Mouse (Mus musculus) MEL-GATA-1-ER (cell line): ENCODE data around the gene Cnot3.

ENCODE experiments used
- DNase-seq: peaks from one replicate; pipeline ENCODE4 v3.0.0-alpha.2; 2012; ENCODE audit warnings: low read depth; ENCODE audit errors: extremely low read depth

The Cnot3 gene

DNA sequence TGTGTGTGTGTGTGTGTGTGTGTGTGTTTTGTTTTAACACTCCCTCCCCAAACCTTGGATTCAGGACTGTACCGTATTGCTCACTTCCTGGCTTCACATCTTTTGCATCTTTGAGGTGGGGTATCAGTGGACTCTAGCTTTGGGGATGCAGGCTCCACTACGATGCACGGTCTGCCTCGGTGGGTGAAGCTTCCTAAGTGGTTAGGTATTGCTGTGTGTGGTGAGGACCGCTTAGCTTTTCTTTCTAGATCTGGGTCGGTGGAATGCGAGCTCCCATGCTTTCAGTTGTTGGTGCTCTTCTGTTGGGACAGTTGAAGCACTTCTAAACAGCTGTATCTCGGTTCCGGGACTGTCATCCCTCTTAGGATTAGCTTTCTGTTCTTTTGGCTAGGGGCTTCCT, 1.1 kb downstream of the Cnot3 start:
- DNase-seq: no peak

DNA sequence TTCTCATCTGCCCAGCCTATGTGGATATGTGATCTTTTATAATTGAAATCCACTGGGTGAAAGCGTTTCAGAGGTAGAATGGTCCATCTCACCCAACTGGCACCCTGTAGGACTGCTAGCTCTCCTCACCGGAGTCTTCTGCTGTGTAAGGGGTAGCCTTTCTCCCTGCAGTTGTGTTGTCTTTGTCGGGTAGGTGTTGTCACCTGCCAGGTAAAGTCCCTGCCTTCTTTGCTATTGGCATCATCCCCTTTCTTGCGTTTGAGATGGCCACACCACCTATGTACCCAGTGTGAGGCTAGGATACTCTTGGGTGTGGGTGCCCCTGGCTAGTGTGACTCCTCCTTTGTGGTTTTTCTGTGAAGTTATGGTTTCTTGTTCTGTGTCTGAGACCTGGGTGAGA, 1.6 kb downstream of the Cnot3 start:
- no peak for DNase-seq

DNA sequence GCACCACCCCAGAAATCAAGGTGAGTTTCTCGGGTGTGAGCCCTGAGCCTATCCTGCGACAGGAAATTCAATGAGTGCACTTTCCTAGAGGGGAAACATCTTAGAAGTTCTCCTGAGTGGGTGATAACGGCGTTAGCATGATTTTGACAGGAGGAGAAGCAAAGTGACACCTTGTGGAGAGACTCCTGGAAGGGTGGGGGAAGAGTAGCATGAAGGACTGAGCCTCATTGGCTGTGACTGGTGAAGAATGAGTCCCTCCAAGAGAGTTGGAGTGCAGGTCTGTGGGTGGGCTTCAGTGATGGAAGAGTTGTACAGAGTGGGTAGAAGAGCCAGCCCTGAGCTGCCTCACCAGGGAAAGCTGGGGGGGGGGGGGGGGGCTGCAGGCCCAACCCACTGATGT, 11.9 kb downstream of the Cnot3 start:
- DNase-seq: no peak

DNA sequence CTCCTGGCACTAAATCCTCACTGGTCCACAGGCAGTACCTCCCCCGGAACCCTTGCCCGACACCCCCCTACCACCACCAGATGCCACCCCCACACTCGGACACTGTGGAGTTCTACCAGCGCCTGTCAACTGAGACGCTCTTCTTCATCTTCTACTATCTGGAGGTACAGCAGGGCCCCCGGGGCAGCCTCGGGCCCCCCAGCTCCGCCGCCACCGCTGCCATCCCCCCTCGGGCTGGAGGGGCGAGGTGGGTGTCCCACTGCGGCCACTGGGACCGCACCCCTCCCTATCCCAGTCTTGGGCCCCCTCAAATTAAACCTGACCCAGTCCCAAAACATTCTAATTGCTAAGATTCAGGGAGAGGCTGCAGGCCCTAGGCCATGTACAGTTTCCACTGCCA, 13.5 kb downstream of the Cnot3 start:
- DNase-seq: no peak

DNA sequence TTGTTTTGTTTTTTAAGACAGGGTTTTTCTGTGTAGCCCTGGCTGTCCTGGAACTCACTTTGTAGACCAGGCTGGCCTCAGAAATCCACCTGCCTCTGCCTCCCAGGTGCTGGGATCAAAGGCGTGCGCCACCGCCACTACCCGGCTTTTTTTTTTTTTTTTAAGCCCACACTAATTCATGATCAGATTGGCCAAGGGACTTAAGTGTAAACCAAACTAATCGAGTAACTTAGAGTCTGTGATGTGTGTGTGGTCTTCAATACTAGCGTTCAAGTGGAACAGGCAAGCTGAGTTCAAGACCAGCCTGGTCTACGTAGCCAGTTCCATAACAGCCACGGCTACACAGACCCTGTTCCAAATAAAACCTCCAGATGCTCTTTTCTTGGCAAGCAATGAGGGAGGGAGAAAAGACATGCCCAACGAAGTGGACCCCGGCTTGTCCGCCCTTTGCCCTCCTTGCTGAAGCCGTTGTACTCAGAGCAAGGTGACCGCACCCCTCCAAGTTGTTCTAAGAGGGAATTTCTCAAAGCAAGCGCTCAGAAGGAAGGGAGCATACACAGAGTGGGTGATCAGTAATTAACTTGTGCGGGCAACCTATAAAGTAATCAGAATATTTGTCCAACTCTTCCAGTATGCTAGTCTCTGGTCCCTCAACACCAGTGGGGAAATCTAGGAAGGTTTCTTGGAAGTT, 19.6 kb downstream of the Cnot3 start:
- no peak for DNase-seq

DNA sequence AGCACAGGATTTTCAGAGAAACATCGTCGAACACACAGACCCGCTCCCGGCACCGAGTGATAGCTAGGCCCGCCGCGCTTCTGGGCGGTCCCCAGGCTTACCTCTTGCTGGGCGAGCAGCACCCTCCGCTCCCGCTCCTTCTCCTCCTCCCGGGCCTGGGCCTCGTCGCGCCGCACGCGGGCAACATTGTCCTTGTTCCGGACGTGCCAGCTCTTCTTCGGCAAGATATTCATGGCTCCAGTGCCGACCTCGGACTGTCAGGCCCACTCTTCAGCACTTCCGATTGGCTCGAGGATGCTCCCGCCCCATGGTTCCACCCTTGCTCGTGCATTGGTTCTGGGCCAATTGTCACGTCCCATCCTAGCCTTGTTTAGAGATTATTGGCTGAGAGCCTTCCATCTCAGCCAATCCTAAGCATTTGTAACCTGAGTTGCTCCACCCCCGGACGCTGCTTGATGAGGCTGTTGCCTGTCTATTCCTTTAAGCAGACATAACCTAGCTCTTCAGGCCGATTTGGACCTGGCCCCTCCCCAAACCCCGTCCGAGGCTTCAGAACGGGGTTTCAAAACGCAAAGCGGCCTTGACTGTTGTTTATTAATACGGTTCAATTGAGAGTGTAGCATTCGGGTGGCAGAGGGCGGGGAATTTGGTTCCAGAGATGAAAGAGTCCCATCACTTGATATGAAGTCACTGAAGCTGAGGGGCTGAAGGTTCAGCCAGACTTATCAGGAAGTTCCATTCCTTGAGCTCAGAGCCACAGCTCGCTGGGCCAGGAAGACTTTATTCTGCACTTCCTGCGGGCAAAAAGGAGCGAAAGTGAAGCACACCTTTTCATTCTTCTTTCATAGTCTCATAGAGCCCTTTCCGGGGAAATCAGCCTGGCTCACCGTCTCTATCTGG, 20.4 kb downstream of the Cnot3 start, which contains the start of gene Leng1:
Leng1 (minus strand) TSS at position 626 of the 900 bp plus-strand sequence.
- DNase-seq: peak; percentile 99

DNA sequence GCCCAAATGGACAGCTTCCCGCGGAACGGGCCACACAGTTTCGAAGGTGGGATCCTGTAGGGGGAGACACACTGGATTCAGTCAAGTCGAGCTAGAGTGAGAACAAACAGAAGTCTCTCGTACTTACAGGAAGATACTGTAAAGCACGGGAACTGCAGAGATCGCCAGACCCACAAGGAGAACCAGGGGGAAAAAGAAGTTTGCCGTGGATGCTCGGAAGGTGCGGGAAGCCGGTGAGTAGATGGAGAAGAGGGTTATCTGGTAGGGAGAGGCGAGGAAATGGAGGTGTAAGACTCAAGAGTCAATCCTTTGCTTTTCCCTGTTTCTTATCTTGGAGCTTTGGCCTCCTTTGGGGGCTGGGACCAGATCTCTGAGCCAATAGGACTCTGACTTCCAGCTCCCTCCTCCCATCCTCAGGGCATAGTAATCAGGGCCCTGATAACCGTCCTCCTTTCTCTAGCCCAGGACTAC, 21.9 kb downstream of the Cnot3 start:
- peak; percentile 54 for DNase-seq

DNA sequence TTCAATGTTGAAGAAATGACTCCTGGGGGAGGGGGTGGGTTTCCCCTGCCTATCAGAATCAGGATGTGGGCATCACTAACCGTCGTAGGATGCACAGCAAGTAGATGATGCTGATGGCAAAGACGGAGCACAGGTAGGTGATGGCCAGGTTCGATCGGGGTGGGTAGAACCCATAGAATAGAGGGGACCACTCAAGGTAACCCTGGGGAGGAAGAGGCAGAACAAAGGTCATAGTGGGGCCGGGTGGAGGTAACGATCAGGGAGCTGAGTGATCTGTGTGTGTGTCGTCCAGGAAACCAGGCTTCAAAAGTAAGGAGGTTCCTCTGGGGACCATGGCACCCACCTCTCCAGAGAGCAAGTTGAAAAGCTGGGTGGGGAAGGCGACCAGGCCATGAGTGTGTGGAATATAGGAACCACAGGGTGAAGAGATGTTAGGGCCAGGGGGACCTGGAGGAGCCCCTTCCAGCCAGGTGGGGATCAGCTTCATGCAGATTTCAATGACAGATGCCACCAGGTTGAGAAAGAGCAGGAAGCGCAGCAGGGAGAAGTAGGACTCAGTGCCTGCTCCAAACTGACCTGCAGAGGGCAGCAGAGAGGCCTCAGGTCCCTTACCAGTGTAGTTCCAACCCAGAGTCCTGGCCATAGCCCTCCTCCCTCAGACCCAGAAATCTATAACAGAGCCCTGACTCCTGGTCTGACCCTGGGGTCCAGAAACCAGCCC, 29.6 kb downstream of the Cnot3 start:
- no peak for DNase-seq

DNA sequence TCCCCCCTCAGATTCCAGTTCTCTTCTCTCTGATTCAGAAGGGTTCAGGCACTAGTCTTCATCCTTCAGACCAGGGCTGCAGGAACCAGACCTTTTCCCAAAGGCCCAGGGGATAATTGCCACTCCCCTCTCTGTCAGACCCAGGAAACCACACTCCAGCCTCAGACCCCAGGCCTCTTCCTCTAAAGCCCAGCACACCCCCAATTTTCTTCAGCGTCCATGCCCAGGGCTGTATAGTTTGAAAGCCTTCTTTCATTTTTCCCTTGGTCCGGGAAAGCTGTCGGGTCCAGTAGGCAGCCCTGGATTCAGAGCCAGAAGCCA, 30.1 kb downstream of the Cnot3 start:
- no peak for DNase-seq

DNA sequence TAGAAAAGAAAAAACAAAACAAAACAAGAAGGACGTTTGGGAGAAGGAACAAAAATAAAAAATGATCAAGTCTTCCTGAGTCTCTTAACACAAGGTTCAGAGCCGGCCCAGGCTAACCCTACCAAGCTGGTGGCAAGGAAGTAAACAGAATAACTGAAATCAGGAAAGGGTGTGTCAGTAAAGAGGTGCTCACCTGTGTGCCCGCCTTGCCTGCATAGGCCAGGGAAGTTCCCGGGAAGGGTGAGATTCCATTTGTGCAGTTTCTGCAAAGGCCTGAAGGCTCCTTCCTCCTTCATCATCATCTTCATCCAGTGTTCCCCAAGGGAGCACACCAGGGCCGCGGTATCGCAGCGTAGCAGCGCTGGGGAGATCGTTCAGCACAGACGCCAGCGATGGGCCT, 31.3 kb downstream of the Cnot3 start:
- DNase-seq: no peak

DNA sequence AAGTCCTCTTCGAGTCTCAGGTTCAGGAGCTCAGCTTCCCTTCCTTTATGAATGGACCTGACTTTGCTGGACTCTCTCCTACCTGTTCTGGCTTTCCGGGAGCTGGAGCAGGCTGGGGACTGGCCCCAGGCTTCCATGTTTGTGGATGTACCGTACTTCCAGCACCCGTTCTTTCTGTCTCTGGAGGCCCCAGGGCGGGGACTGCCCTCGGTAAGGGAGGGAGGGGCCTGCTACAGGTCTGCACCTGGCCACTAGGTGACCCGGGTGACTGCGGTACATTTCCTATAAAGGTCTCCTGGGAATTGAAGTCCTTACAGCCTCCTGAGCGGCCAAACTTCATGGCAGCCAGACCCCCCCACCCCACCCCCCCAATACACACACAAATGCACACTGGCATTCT, 32.3 kb downstream of the Cnot3 start, which contains the start of gene Tmc4:
Tmc4 (minus strand) TSS at position 212 of the 400 bp plus-strand sequence.
- DNase-seq: no peak

DNA sequence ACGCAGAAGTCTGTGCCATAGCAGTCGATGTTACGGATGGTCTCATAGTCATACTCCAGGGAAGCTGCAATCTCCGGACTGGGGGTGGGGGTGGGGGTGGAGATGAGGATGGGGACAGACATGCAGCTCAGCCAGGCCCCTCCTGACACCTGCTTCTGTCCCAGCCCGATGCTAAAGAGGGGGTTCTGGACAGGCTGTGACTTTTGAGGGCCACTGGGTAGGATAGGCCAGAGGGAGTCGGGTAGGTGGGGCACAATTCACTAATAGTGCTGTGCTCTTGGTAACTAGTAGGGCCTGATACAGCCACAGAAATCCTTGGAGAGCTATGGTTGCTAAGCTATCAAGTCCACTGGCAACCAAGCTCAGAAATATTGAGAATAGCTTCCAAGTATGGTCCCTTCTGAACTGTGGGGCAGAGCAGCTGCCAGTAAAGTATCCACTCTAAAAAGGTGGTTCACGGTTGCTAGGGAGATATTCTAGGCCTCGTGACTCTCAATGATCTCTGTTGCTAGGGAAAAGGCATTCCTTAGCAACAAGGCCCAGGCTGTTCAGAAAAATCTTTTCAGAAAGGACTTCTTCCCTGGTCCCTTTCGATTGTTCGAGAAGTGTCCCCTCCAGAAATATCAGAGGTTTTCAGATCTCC, 39.0 kb downstream of the Cnot3 start:
- no peak for DNase-seq

DNA sequence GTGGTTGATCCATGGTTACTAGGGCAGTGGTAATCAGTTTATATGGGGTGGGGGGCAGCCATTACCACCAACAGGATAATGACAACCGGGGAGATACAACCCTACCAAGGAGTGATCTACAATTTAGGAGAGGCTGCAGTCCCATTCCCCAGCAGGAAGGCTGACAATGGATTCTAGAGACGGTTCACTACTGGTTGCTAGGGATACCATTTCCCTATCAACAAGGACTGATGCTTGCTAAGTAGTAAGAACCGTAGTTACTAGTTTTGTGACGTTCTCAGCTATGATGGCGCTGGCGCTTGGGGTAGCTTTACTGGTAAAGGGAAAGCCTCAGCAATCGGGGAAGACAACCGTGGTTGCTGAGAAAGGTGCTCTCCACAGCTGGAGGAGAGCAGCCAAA, 39.6 kb downstream of the Cnot3 start:
- no peak for DNase-seq

DNA sequence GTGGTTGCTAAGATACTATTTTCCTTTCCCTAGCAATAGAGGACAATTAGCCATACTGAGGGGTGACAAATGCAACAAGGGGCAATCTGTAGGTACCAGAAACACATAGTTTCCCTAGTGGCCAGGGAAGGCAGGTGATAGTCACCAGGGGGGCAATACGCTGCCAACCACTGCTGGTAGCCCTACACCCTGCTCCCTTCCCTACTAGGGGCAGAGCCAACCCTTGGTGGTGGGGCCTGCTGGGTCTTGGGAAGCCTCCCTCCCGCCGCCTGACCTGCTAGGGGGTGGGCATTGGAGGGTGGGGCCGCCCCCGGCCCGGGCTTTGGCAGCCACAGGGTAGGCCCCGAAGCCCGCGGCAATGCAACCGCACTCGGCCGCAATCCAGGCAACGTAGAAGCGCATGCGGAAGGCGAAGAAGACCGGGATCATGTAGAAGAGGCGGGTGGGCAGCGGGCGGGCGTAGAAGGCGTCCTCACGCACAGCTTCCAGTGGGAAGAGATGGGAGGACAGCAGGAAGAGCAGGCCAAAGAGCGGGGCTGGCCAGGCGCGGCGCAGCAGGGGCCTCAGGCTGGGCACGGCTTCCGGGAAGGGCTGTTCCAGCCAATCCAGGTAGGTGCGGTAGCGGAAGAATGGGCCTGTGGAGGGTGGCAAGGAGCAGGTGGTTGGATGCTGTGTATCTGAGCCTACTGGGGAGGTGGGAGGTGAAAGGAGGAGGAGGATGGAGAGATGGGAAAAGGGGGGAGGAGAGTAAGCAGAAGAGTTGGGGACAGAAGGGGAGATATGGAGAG, 40.5 kb downstream of the Cnot3 start:
- DNase-seq: no peak

DNA sequence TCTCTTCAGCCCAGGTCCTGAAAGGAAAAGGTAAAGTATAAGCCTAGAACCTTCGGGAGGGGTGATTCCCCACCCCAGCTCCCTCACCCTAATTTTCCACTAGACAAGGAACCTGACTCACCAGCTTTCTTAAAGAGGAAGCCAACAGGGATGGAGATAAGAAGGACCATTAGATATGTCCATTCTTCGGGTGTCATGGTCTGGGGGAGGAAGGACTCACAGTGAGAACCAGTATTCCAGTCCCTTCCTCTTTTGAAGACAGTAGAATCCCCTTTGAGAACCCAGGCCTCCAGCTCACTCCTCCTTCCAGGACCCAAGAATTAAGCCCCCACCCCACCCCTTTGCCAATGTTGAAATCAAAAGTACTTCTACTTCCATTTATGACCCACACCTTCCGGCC, 46.9 kb downstream of the Cnot3 start:
- peak; percentile 65 for DNase-seq

DNA sequence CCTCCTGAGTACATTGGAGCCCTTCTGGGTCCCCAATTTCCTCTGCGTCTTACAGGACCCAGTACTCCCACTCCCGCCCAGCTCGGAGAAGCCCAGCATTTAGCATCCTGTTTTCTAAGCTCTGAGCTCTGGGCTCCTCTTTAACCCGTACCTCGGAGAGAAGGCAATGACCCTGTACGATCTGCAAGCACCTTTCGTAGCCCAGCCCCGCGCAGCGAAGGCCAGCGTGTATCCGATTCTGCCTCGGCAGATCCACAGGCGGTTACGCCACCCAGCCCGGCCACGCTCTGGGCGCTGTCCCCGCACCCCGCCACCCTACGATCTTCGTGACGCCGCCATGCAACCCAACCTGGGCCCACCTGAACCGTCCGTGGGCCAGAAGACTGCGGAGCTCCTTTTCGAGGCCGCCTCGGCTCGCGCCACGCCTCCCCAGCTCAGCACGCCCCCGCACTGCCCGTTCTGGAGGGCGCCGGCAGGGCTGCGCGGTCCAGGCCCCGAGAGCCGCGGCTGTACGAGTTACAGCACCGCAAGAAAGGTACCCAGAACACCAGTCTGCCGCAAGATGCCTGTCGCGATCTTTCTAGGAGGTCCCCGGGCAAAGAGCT, 47.4 kb downstream of the Cnot3 start, which contains the start of gene Tsen34:
Tsen34 (plus strand) TSS at position 482 of the 605 bp plus-strand sequence.
- no peak for DNase-seq

DNA sequence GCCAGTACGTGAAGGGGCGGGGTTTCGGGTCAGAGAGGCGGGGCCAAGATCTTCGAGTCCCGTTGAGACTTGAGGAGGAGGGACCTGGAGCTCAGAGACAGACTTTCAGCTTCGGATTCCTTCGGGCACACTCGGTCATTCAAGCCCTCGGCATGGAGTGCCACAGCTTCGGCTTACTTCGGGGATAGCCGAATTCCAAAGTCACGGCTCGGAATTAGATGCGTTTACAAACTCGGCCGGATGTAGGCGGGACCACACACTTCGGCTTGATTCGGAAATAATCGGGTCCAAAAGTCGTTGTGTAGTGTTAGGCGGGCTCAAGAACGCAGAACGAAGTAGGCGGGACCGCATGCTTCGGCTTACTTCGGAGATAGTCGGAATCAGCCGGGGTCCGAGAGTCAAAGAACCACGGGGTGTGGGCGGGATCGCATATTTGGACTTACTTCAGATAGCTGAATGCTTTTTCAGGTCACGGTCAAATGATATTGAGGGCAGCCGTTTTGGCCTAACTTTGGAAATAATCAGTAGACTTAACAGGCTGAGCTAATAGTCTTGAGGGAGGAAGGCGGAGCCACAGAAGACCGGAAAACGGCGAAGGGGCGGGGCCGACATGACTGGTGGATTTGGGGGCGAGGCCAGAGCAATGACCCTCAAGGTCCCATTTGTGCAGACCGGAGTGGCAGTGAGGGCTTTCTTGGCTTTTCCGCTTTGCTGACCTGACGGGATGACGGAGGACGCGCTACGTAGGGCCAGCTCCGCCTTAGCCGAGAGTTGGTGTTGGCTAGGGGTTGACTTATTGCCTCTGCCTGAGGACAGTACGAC, 48.1 kb downstream of the Cnot3 start, which contains the start of gene Mboat7:
Mboat7 (minus strand) TSS at position 537 of the 822 bp plus-strand sequence.
- peak; percentile 94 for DNase-seq

DNA sequence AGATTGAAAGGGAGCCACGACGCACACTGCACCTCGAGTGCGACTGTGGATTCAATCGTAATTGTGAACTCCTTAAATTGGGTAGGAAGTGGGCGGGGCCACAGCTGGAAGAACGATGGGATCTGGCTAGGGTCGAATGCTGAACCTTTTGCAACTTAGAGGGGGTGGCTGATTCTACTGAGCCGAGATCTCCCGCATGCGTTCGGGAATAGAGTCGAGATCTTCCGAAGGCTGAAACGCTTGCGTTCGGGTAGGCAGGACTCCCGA, 48.7 kb downstream of the Cnot3 start:
- no peak for DNase-seq
